Mouse (Mus musculus) G1E (cell line): Measurements from ENCODE around the gene Cyp8b1.

Experiments
- CTCF ChIP-seq: IDR thresholded peaks from 2 replicates; pipeline ENCODE4 v1.5.1; 2012; ENCODE audit warnings: low read depth, low read length, inconsistent platforms, mixed read lengths
- GATA1 ChIP-seq: IDR thresholded peaks from 2 replicates; pipeline ENCODE4 v1.6.1; 2012; ENCODE audit warnings: borderline replicate concordance, low read length, inconsistent platforms, mixed read lengths
- GATA2 ChIP-seq: IDR thresholded peaks from 2 replicates; pipeline ENCODE4 v1.6.1; 2012; ENCODE audit warnings: low read depth, low read length, inconsistent platforms, borderline replicate concordance
- POLR2AphosphoS5 ChIP-seq: IDR thresholded peaks from 2 replicates; pipeline ENCODE4 v1.6.1; 2012; ENCODE audit warnings: low read depth, low read length, inconsistent platforms; ENCODE audit not compliant: insufficient replicate concordance
- TAL1 ChIP-seq: conservative IDR thresholded peaks from 2 replicates; pipeline ENCODE4 v1.6.1; 2012; ENCODE audit warnings: low read depth, low read length, inconsistent platforms, mixed read lengths

GRCm38 (mm10) chr9:121923443-121923842 is 7.3 kb upstream of the Cyp8b1 start:
- no peak for TF ChIP-seq CTCF
- TF ChIP-seq TAL1 = no peak
- TF ChIP-seq POLR2AphosphoS5 = no peak
- no peak for TF ChIP-seq GATA1
- no peak for TF ChIP-seq GATA2
